Mouse (Mus musculus) lung, postnatal 14 days (tissue): ENCODE data around the gene Coro7.
"Not testable (repeated sequence)": the region's sequence is repeated elsewhere in the genome, so short reads cannot be mapped to it uniquely, and the experiment has no call there.

ENCODE experiments used
- DNase-seq: peaks from one replicate; pipeline ENCODE4 v3.0.0; 2021

Gene Coro7

GRCm38 (mm10) chr16:4592909-4593875, 86.4 kb downstream of the Coro7 start:
- peak; percentile 73 for DNase-seq

- DNase-seq, result no peak
Observed at GRCm38 (mm10) chr16:4590236-4590635, 89.3 kb downstream of the Coro7 start.

GRCm38 (mm10) chr16:4587516-4588210, 91.9 kb downstream of the Coro7 start:
- no peak for DNase-seq

DNA sequence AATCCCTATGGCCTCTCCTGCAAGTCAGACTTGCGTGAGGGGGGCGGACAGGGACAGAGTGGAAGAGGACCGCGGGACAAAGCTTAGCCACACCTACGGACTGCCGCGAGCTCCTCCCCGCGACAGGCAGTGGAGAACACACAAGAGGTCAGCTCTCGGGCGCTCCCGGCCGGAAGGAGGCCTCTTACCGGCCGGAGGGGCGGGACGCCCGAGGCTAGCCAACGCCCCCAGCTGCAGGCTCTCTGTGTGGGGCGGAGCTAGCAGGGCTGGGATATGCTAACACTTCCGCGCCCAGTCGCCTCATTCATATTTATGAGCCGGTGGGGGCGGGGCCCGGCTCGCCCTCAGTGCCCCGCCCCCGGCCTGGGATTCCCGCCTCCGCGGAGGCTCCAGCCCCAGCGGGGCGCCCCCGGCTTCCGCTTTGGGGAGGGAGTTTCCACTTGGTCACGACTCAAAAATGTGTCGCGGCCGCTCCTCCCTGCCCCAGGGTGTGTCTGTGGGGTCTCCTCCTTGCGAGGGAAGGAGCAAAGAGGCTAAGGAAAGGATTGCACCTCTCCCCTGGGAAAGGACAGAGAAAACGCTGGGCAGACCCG, 93.0 kb downstream of the Coro7 start:
- peak; percentile 99 for DNase-seq

DNA sequence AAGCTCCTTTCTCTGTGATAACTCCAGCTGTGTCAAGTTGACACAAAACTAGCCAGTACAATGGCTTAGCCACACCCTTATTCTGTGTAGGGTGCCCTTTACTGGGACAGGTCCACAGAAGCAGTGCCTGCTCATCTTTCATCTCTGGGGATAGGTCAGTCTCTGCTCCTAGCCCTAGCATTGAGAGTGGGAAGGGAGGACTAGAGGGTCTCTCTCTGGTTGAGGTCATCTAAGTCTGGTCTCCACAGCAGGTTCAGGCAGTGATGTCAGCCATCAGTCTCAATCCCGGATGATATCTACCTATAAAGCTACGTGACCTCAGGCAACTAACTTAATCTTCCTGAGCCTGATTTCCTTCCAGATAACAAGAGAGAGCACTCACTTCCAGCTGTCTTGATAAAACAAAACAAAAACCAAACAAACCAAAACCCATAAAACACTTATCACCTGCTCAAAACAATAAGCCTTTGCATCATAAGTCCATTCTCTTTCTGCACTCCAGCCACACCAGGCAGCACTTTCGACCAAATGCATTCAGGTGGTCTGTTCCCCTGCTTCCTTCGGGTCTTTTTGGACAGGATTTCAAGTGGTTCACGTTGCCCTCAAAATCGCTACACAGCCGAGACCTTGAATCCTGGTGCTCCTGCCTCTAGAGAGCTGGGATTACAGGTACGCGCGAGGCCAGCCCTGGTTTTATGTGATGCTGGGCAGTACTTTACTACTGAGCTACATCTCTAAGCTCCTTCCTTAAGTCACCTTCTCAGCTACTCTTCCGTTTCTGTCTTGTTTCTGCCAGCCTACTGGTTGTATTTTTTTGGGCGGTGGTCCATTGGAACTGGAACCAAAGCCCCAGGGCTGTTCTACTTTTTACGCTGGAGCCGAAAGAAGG, 93.7 kb downstream of the Coro7 start:
- DNase-seq, result no peak

DNA sequence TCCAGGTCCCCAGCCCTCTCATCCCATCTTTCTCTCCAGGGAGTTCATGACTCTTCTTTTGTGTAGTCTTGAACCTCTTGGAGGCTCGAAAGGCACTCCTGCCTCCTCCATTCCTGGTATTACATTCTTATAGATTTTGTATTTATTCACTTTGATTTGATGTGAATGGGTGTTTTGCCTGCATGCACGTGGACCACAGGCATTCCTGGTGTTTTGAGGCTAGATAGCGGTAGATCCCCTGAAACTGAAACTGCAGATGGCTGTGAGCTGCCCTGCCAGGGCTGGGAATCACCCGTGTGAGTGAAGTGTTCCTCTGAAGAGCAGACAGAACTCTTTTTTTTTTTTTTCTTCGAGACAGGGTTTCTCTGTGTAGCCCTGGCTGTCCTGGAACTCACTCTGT, 95.1 kb downstream of the Coro7 start:
- DNase-seq, result no peak

DNA sequence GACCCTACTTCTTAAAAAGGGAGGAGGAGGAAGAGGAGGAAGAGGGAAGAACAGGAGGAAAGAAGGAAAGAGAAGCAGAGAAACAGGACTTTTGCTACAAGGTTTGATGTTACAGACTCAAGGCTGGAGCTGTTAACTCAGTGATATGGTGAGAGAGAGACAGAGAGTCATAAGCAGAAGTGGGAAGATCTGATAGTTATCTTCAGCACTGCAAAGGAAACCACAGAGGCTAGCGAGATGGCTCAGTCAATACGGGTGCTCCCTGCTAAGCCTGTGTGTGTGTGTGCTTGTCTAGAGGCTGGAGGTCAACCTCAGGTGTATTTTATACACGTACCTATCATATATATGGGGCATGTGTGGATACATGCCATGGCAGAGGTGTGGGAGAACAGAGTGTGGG, 95.8 kb downstream of the Coro7 start:
- DNase-seq, result no peak

DNA sequence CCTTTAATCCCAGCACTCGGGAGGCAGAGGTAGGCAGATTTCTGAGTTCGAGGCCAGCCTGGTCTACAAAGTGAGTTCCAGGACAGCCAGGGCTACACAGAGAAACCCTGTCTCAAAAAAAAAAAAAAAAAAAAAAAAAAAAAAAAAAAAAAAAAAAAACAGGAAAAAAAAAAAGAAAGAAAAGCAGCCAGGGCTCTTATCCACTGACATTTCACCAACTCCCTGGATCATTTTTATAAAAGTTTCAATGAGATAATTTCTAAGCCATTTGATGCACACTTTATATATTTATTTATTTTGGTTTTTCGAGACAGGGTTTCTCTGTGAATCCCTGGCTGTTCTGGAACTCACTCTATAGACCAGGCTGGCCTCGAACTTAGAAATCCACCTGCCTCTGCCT, 98.4 kb downstream of the Coro7 start:
- DNase-seq, result not testable (repeated sequence)

DNA sequence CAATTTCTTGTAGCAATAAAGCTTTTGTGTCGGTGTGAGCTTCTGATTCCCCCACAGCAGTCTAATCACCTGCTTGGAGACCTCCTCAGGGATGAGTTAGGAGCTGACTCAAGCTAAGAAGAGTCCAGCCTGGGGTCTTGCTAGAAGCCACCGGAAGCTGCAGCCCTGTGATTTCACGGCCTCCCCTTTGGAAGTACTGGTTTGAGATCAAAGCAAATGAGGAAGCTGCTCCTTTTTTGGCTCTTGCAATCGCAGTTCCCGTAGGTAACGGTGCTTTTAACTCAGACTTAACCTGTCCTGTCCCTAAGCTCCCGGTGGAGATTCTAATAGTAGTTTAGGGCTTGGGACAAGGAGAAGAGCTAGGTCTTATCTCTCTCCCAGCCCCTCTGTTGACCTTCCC, 100.9 kb downstream of the Coro7 start:
- no peak for DNase-seq

- DNase-seq, result no peak
Observed at GRCm38 (mm10) chr16:4576873-4577272, 102.7 kb downstream of the Coro7 start.
